Mouse (Mus musculus) left cerebral cortex, adult 2 months (tissue): Measurements from ENCODE around the gene Nsun2. TPM values are rescaled to one million over a fixed set of nuclear protein-coding genes. Genes with fewer than 3 reads are reported as not detected.

ENCODE experiments used
- DNase-seq, 2 experiments: peaks; one replicate each; pipeline ENCODE4 v3.0.0; 2021 to 2022; ENCODE audit warnings: low spot score in 2 of 2, mixed read lengths in 1 of 2; ENCODE audit errors: extremely low spot score in 1 of 2
- H3K27ac ChIP-seq: fragments of 200-600 bp; 2 replicates; pipeline ENCODE4 v1.8.1; 2022
- H3K4me3 ChIP-seq: fragments of 200-600 bp; 2 replicates; pipeline ENCODE4 v1.8.1; 2022
- CTCF ChIP-seq: fragments of 200-600 bp; IDR thresholded peaks from 2 replicates; pipeline ENCODE4 v1.8.1; 2022; ENCODE audit warnings: antibody characterized with exemption, mild to moderate bottlenecking, moderate library complexity
- intact Hi-C: fragments of 180-260 bp; cut with DNase I; formaldehyde crosslinking; loops from one replicate; pipeline ENCODE4 v1.15.1; 2025
- total RNA-seq, 2 experiments: library from RNA; stranded (reverse); gene quantifications; 2 replicates each; pipeline ENCODE4 v1.2.3; 2021

Nsun2 gene
- total RNA-seq, 2 experiments from 2014 or later = 83.2 to 93.0 TPM

DNA sequence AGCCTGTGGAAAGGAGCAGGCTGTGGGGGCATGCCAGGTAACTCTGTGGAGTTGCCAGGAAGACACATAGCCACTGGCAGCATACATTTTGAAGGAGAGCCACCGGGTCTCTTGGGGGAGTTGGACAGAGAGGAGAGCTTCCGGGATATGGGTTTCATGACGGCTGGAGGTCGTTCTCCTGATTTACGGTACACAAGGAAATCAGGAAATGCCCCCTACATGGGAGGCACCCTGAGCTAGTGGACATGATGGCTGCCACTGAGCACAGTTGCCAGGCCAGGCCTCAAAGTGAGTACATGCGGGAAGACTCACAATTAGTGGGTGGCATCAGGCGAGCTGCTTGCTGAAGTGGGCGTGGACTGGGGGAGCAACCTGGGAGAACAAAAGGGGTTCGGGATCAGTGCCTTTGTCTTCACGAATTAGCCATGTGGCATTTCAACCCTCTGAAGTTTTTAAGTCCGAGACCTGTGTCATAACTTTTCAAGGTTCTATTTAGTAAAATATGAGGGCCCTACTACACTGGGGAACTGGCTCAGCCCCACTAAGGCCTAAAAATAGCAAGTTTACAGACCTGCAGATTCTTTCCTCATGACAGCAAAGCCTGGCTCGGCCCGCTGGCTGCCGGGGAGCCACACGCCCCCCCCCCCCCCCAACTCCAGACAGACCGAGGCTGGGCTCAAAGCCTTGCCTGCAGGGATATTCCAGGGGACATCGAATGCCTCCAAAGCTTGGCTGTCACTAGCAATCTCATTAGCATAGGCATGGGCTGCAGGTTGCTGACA lies 9.2 kb downstream of the Nsun2 start:
- no peak for TF ChIP-seq CTCF
- H3K4me3 ChIP-seq = no peak overlapping the region
- intact Hi-C loops = no loop called here
- no peak for DNase-seq
- peak overlapping the region; percentile 57; the same call in 1 of the 2 replicates for H3K27ac ChIP-seq

DNA sequence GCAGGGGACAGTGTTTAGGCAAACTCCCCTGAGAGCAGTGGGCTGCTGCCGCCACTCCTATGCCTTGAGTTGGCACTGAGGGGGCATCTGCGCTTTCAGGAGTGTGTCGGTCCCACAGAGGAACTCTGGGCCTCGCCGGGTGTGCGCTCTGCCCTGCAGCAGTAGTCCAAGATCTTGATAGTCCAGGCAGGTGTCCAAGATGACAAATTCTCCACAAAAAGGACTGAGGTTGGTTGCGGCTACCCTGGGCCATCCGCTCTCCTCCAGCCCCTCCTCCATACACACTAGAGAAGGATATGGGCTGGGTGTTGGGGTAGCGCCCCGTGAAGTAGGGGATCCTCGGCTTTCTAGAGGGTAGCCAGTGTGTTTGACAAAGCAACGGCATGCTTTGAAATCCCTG lies 10.0 kb downstream of the Nsun2 start:
- intact Hi-C loops = no loop called here
- no peak for DNase-seq
- no peak for TF ChIP-seq CTCF
- H3K4me3 ChIP-seq = no peak overlapping the region
- no peak overlapping the region for H3K27ac ChIP-seq

DNA sequence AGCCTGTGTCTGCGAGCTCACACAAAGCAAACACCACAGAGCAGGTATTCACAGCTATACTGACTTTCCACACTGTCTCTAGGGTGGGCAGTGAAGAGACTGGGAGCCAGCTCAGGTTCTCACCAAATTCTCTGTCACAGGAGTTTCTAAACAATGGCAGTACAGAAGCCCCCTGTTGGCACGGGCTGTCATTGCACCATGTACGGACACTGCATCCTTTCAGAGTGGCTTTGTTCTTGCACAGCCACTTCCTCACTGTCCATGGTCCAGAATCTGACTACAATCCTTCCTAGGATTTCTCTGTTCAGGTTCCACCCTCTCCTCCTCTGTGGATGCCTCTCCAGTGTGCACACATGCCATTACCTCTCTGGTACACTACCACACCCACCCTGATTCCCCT lies 11.5 kb downstream of the Nsun2 start:
- intact Hi-C loops = no loop called here
- peak; percentile 53 for TF ChIP-seq CTCF
- DNase-seq = no peak
- no peak overlapping the region for H3K27ac ChIP-seq
- H3K4me3 ChIP-seq = no peak overlapping the region

DNA sequence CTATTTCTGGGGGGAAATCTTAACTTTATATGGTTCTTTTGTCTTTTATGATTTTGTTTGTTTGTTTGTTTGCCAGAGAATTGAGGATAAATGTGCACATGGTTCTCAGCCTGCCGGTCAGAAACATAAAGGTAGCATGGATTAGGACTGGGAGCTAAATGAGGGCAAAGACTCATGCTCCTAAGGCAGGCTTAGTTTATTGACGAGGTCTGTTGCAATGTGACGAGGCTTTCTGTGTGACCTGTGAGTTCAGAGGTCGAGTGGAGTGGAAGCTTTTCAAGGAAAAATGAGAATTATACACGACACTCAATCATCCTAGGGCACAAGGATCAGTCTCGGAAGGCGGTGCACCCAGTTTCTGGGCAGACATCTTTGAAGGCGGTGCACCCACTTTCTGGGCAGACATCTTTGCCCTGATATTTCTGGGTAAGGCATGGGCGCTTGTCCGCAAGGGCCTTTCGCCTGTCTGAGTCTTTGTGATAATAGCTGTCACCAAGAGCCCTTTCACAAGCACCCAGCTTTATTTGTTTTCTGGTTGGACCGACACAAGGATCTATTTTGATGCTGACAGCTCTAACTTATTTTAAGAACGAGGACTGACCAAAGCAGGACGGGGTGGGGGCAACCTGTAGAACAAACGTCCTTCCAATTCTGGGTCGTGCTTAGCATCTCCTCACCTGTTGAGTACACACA lies 14.1 kb downstream of the Nsun2 start:
- no peak for TF ChIP-seq CTCF
- intact Hi-C loops = no loop called here
- no peak overlapping the region for H3K27ac ChIP-seq
- DNase-seq = no peak
- H3K4me3 ChIP-seq = no peak overlapping the region

DNA sequence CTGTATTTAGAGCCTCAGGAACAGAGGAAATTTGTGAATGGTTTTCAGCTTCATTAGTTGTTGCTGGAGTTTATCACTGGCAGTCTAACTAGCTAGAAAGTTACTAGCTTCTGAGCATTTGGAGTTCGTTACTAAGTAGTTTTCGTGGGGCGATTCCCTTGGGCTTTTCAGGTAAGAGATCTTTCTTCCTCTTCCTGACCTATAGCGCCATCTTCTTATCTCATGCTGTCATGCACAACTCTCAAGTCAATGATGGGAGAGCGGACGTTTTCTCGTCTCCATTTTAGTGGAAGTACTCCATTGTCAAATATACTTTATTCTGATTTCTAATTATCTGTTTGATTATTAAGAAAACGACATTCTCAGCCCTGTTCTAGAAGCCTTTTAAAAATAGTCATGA lies 16.4 kb downstream of the Nsun2 start:
- intact Hi-C loops = loop anchor here (5.0 kb wide), 1 partner anchor 43 kb away; no protein-coding TSS in a partner anchor
- TF ChIP-seq CTCF = peak; percentile 22

DNA sequence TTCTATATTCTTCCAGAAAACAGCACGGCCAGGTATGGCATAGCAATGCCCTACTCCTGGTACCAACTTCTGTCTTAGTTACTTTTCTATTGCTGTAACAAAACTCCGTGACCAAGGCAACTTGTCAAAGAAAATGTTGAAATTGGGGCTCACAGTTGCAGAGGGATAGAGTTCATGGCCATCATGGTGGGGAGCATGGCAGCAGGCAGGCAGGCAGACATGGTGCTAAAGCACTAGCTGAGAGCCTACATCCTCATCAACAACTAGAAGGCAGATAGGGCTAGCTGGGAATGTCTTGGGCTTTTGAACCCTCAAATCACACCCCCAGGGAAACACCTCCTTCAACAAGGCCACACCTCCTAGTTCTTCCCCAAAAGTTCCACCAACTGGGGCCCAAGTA lies 17.3 kb downstream of the Nsun2 start:
- no peak for DNase-seq
- TF ChIP-seq CTCF = no peak
- Histone ChIP-seq H3K27ac (no peak overlapping the region), H3K4me3 (no peak overlapping the region)
- intact Hi-C loops = loop anchor here (5.0 kb wide), 1 partner anchor 44 kb away; no protein-coding TSS in a partner anchor

More for the DNA sequence above, 16.4 kb downstream of the Nsun2 start:
- Histone ChIP-seq H3K4me3 (no peak overlapping the region), H3K27ac (no peak overlapping the region)
- DNase-seq = no peak

DNA sequence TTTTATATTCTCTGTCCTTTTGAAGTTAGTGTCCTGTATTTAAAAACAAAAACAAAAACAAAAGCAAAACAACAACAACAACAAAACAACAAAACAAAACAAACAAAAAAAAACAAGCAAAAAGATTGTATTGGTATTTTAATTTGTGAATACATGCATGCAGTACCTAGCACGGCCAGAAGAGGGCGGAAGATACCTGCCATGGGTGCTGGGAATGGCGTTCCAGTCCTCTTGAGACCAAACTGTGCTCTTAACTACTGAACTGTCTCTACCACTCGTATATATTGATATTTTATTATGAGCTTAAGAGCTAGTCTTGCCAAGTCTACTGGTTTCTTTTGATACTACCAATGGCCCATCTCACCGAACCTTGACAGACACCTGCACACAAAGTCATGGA lies 19.5 kb downstream of the Nsun2 start:
- no peak overlapping the region for H3K27ac ChIP-seq
- no peak for DNase-seq
- TF ChIP-seq CTCF = peak; percentile 80
- intact Hi-C loops = loop anchor here (2.0 to 5.0 kb wide), 3 partner anchors 46 to 102 kb away; partner anchors contain the start of gene Srd5a1
- no peak overlapping the region for H3K4me3 ChIP-seq

DNA sequence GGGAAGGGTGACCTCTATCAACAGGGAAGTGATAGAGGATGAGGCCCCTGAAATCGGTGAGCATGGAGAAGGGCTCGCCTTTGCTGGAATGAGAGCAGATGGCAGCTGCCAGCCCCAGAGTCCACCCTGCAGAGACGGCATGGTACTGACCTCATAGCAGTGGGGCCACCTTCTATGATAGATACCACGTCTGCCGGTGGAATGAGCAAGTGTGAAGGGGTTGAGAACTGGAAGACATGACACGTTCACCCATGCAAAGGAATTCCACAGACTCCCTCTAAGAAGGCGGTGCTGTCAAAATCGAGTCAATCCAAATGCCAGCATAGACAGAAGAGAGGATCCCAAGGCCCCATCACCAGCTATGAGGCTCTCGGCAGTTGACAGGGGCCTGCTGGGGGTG lies 20.7 kb downstream of the Nsun2 start:
- TF ChIP-seq CTCF = no peak
- intact Hi-C loops = loop anchor here (5.0 kb wide), 1 partner anchor 47 kb away; no protein-coding TSS in a partner anchor
- no peak for DNase-seq

DNA sequence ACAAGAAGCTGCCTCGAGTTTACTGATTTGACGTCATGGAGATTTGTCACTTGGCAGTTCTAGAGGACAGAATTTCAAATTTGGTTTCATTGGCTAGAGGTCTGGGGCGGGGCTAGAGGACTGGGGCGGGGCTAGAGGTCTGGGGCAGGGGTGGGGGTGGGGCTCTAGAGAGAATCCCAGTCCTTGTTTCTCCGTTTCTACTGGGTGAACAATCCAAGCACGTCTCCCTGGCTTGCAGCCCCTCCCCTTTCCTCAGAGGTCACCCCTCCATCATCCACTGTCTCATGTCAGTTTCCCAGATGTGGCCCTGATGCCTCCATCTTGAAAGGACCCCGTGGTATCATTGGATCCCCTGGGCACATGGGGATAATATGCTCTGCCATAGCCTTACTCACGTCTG lies 21.5 kb downstream of the Nsun2 start:
- H3K27ac ChIP-seq = no peak overlapping the region
- intact Hi-C loops = no loop called here
- no peak for TF ChIP-seq CTCF
- DNase-seq = no peak
- no peak overlapping the region for H3K4me3 ChIP-seq

More for the DNA sequence above, 20.7 kb downstream of the Nsun2 start:
- Histone ChIP-seq H3K27ac (no peak overlapping the region), H3K4me3 (no peak overlapping the region)

DNA sequence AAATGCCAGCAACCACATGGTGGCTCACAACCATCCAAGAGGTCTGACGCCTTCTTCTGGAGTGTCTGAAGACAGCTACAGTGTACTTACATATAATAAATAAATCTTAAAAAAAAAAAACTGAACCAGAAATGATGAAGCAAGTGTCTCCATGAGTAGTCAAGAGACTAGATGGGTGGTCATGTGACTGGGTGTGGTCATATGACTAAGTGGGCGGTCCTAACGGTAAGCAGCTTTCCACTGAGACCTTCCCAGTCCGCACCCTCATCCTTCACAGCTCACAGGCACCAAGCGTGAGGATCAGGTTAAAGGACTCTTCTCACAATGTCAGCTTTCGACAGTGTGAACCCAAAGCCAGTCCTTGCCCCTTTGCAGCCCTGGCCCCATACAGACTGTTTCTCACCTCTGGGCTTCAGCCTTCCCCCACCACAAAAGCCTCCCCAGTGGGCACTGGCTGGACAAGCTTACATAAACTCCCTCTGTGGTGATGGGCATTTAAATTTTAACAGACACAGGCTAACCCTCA lies 22.5 kb downstream of the Nsun2 start:
- Histone ChIP-seq H3K27ac (no peak overlapping the region), H3K4me3 (no peak overlapping the region)
- intact Hi-C loops = no loop called here
- DNase-seq = no peak
- TF ChIP-seq CTCF = no peak

DNA sequence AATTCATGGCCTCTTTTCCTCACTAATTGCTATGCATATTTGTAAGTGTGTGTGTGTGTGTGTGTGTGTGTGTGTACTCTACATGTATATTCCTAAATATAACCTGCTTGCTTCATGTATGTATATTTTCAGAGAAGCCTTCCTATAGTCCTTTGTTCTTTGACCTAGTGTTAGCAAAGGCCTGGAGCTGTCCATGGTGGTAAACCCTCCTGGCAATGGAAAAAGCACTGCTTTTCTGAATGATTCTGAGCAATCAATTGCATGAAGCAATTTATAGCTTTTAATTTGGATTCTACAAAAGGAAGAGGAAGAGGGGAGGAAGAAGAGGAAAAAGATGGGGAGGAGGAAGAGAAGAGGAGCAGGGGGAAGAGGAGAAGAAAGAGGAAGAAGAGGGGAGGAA lies 23.2 kb downstream of the Nsun2 start:
- Histone ChIP-seq H3K27ac (no peak overlapping the region), H3K4me3 (no peak overlapping the region)
- no peak for DNase-seq
- intact Hi-C loops = no loop called here
- no peak for TF ChIP-seq CTCF

DNA sequence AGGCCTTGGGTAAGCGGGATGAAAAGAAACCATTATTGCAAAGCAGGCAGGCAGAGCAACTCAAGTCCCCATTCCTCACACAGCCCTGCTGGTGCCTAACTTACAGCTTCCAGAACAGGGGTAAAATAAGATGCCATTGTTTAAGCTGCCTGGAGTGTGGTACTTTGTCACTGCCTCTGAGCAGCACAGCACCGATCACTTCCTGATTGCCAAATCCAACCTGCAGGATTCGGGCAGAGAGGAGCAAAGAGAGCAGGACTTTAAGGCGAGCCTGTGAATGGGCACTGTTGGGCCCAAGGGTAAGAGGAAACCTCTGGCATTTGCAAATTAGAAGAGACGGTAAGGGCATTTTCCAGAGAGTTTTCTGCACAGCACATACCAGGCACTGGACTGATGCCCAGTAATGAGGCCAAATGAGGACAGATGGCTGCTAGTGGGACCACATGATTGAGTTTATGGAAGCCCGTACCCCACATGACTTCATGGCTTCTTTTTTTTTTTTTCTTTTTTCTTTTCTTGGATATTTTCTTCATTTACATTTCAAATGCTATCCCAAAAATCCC lies 24.6 kb downstream of the Nsun2 start:
- intact Hi-C loops = no loop called here
- no peak for DNase-seq

More for the DNA sequence above, 24.6 kb downstream of the Nsun2 start:
- H3K4me3 ChIP-seq = no peak overlapping the region
- no peak overlapping the region for H3K27ac ChIP-seq
- no peak for TF ChIP-seq CTCF
